Mouse (Mus musculus) right cerebral cortex, postnatal 14 days (tissue): Measurements from ENCODE around the gene Mettl27.
"Not testable (repeated sequence)": the region's sequence is repeated elsewhere in the genome, so short reads cannot be mapped to it uniquely, and the experiment has no call there.

Experiments
- DNase-seq: peaks from one replicate; pipeline ENCODE4 v3.0.0; 2022

Mettl27 gene

DNA sequence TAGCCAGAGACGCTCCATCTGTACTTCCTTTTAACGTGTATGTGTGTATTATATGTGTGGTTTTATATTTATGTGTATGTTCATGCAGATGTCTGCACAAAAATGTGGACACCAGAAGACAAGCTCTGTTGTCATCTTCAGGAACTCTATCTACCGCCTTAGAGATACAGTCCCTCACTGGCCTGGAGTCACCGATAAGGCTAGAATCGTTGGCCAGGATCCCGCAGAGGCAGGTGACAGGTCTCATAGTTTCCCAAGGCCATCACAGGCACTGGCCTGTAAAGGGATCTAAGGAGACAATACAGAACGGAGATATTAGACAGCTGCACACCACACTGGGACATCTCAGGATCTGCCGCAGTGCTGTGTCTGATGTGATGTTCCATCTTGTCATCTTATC is 11.1 kb upstream of the Mettl27 start:
- no peak for DNase-seq

- no peak for DNase-seq
These were observed 9.0 kb upstream of the Mettl27 start for GRCm38 (mm10) chr5:134923141-134923540.

DNA sequence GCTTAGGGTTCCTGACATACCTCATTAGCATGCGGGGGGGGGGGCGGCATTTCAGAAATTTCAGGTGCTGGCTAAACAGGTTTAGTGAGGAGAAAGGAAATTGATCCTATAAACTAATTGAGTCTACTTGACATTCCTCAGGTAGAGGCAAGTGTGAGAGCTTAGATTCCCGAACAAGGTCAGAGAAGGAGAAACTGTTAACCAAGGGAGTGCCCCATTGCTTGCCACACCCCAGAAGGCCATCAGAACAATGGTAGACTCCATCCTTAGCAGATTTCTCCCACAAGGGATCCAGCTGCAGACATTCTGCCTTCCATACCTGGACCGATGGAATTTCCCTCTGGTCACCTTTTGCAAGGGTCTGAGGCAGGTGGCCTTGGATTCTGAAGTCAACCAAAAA is 5.4 kb upstream of the Mettl27 start:
- DNase-seq = no peak

DNA sequence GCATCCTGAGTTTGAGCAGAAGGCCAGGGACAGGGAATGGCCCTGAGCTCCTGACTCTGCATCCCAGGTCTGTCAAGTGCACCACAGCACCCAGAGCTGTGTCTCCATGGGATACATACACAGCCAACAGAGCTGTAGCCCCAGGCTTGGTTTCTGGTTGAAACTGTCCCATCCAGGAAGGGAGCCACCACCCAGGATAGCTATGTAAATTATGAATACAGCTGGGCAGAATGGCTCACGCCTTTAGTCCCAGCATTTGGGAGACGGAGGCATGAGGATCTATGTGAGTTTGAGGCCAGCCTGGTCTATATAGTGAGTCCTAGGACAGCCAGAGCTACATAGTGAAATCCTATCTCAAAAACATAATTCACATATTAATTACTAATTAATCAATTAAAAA is 2.2 kb upstream of the Mettl27 start:
- no peak for DNase-seq

- peak; percentile 40 for DNase-seq
These were observed 722 bp downstream of the Mettl27 start for GRCm38 (mm10) chr5:134932903-134933276.

GRCm38 (mm10) chr5:134933281-134933680 is 1.1 kb downstream of the Mettl27 start:
- DNase-seq = no peak

- not testable (repeated sequence) for DNase-seq
These were observed 1.5 kb downstream of the Mettl27 start for GRCm38 (mm10) chr5:134933686-134934085.

DNA sequence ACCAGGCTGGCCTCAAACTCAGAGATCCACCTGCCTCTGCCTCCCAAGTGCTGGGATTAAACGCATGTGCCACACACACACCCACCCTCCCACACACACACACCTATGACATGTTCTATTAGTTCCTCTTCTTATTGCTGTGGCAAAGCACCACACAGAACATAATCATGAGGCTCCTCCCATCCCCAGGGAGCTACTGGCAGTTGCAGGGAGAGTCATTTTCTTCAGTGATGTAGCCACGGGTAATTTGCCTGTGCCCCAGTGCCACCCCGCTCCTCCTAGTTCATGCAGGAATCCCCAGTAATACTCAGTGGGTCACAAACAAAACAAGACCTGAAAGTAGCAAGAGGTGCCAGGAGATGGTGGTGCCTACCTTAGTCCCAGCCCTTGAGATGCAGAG is 2.5 kb downstream of the Mettl27 start:
- DNase-seq = no peak

DNA sequence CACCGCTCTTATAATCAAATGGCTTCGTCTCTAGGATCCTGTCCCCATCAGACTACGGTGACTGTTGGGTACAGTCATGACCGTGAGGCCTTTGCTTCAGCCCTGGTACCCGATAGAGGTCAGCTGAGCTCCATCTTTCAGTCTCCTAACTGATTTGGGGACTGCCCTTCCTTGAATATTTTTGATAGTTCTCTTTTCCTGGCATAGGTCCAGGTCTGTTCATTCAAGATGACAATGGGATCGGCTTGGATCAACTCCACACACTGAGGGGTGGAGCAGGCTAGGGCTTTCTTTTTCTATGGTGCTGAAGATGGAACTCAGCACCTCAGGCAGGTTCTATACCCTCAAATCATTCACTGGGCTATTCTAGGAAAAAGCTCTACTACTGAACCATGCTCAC is 3.9 kb downstream of the Mettl27 start:
- no peak for DNase-seq

GRCm38 (mm10) chr5:134936626-134937185 is 4.5 kb downstream of the Mettl27 start:
- no peak for DNase-seq

DNA sequence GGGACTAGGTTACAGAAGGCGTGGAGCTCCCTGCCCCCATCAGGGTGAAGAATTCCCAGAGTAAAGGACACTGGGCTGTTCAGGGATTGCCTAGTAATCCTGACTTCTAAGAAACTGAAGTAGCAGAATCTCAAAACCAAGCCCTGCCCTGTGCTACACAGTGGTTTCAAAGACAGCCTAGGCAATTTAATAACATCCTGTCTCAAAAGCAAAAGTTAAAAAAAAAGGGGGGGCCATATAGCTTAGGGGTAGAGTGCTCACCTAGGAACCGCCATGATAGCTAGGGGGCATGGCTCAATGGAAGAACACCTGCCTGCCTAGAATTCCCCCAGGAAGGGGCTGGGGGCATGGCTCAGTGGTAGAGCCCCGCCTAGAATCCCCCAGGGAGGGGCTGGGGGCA is 6.9 kb downstream of the Mettl27 start:
- DNase-seq = no peak

GRCm38 (mm10) chr5:134939554-134939953 is 7.4 kb downstream of the Mettl27 start:
- DNase-seq = not testable (repeated sequence)

GRCm38 (mm10) chr5:134941472-134942209 is 9.5 kb downstream of the Mettl27 start:
- DNase-seq = no peak

- DNase-seq = no peak
These were observed 10.6 kb downstream of the Mettl27 start for GRCm38 (mm10) chr5:134942740-134943139.

- DNase-seq = no peak
These were observed 12.0 kb downstream of the Mettl27 start for GRCm38 (mm10) chr5:134944179-134944578.

GRCm38 (mm10) chr5:134945266-134945959 is 13.2 kb downstream of the Mettl27 start:
- DNase-seq = no peak

- no peak for DNase-seq
These were observed 14.1 kb downstream of the Mettl27 start for GRCm38 (mm10) chr5:134946063-134946856.

- no peak for DNase-seq
These were observed 14.7 kb downstream of the Mettl27 start, which contains the start of gene Cldn4 for GRCm38 (mm10) chr5:134946857-134947255. Cldn4 (minus strand) TSS chr5:134946934.

DNA sequence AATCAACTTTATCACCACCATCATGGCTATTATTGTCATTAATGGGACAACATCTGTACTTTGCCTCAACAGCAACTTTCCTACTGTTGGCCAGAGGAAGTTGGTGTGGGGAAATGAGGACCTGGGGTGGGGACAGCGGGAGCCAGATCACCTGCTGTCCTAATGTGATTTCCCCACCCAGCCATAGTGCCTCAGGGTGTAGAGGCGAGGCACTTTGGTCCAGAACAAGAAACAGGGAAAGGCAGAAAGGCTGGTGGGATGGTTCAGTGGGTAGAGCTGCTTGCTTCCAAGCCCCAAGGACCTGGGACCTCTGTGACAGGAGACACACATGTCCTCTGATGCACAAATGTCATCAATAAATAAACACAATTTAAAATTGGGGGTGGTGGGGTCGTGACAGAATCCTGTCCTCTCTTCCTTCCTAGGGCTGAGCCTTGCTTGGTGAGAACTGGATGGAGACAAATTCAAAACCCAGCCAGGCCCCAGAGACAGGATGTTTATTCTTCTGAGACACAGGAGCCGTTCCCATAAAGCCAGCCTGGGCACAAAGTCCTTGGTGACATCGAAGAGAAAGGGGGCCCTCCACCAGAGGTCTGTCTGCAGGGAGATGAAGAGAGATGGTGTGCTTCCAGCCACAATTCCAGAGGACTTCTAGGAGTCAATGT is 15.4 kb downstream of the Mettl27 start:
- no peak for DNase-seq

GRCm38 (mm10) chr5:134948085-134948439 is 15.9 kb downstream of the Mettl27 start:
- no peak for DNase-seq

DNA sequence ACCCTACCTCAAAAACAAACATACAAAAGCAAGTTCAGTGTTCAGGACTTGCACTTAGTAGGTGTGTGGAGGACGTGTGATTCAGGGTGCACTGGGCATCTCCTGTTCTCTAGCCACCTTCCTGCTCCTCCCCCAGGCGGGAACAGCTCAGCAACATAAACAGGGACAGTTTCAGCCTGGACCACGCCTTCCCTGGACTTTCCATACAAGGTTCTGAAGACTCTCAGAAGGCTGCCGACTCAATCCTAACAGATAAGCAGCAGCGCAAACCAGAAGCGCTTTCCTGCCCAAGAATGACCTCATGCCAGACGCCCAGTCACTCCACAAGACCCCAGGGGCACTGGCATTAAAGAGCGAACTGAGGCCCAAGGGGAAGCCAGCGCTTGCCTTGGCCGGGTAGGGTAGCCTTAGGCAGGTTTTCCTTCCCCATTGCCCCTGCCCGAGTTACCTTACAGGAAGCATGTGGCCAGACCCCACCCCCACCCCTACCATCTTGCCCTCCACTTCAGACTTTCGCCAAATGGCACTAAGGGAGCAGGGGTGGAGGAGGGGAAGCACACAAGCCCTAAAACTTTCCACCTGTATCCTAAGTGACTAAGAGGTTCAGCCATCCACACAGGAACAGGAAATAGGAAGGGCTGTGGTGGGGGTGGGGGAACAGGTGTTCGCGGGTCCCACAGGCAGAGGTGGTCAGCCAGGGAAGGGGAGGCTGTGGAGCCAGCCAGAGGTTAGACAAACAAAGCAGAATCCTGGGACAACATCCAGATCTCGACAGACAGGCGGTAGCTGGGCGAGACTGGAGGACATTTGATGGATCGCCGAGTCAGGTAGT is 19.1 kb downstream of the Mettl27 start:
- DNase-seq = no peak

- DNase-seq = no peak
These were observed 23.3 kb downstream of the Mettl27 start for GRCm38 (mm10) chr5:134955491-134955890.
